Mouse (Mus musculus) Muller cell, postnatal 12 days (primary cell): ENCODE measurements around the gene Lonp1.

Source experiments
- DNase-seq: peaks from one replicate; pipeline ENCODE4 v3.0.0-alpha.2; 2015; ENCODE audit errors: inconsistent ontology term

The Lonp1 gene

DNA sequence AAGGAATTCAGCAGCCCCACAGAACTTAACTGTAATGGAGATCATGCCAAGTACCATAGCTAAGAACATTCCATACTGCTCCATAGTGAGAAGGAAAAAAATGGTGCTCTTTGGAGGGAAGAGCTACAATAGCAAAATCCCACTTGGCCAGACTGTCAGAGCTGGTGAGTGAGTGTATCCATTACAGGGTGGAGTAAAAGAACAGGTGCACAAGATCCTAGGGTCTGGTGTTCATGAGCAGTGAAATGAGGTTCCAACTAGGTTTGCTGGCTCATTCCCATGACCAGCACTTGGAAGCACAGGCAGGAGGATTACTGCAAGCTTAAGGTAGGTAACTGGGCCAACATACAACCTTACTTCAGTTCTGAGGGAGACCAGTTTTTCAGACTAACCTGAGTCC is 34.1 kb downstream of the Lonp1 start:
- DNase-seq = no peak

DNA sequence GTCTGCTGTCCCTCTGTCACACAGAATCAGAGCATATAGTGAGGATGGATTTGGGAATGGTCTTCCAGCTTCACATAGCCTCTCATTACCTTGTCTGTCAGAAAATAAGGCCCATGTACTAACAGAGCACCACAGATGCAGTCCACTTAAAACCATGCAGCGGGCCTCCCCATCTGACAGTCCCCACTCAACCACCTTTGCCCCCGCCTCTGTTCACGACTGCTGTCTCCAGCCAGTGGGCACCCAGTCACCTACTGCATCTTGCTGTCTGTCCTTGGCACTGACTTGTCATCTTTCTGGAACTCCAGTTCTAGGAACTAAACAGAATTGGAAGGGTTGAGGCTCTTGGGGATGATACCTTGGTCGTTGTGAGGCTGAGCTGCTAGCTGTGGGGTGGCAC is 37.8 kb downstream of the Lonp1 start:
- no peak for DNase-seq

DNA sequence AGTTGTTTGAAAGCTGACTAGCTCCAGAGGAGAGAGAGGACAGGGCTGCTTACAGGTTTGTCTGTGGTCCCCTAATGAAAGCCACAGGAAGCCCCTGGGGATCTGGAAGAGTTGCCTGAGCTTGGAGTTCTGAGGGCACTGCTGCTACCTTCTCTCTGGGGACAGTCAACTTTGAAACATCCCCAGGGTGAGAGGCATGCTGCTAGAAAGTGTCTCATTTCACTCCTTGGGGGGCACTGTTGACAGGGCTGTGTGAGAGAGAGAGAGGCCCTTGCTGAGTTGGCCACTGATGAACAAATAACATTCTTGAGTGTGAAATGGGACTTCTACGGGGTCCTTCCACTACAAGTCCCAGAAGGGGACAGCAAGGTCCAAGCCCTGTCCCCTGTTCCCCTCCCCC is 38.9 kb downstream of the Lonp1 start:
- no peak for DNase-seq

DNA sequence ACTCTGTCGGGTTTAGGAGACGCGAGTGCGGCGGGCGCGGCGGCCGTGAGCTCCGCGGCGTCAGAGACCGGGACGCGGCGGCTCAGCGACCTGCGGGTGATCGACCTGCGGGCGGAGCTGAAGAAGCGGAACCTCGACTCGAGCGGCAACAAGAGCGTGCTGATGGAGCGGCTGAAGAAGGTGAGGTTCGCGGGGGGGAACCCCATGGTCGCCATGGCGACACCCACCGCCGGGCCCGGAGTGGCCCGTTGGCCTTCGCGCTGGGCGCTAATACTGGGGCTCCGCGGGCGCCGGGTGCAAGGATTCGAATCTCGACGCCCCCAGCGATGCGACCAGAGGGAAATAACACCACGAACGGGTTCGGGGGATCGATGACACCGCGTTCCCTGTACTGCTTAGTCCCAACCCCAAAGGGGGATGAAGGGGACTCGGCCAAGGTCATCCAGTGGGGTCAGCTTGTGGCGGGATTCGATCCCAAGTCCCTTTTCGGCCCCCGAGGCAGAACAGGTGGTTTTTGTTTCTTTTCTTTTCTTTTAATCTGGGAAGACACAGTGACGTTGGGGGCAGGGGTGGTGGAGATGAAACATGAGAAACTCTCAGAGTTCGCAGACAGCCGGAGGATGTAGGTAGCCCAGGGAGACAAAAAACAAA is 41.4 kb downstream of the Lonp1 start:
- no peak for DNase-seq

DNA sequence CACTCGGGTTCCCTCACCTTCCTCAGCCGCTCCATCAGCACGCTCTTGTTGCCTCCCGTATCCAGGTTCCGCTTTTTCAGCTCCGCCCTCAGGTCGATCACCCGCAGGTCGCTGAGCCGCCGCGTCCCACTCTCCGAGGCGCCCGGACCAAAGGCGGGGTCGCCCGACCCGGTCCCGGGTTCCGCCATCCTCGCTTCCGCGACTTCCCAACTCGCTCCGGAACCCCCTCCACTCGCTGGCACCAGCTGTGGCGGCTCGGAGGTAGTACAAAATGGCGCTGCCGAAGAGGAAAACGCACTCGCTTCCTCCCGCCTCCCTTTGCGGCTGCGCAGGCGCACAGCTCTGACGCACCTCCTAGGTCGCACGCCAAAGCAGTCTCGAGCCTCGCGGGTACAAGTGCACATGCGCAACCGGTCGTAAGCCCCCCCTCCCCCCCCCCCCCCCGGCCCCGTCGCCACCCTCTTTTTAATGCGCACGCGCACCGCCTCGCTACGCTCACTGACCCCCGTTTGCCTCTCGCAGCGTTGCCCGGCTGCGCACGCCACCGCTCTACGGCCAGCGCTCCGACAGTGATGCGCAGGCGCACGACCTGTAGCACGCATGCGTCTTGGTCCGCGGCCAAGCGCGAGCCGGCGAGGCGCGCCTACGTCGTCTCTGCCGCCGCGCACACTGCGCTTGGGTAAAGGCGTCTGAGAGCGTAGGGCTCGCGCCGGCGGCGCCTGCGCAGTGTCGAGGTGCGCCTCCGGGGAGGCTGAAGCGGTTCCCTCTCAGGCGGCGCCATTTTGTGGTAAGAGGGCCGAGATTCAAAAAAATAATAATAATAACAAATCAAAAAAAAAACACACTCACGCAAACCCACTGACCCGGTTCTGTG is 42.2 kb downstream of the Lonp1 start, which contains the start of the genes Safb2 and Safb:
Gene Safb2 (minus strand): TSS at position 329 of the 874 bp plus-strand sequence.
Gene Safb (plus strand): TSS at position 569 of the 874 bp plus-strand sequence.
- DNase-seq = peak; percentile 99

DNA sequence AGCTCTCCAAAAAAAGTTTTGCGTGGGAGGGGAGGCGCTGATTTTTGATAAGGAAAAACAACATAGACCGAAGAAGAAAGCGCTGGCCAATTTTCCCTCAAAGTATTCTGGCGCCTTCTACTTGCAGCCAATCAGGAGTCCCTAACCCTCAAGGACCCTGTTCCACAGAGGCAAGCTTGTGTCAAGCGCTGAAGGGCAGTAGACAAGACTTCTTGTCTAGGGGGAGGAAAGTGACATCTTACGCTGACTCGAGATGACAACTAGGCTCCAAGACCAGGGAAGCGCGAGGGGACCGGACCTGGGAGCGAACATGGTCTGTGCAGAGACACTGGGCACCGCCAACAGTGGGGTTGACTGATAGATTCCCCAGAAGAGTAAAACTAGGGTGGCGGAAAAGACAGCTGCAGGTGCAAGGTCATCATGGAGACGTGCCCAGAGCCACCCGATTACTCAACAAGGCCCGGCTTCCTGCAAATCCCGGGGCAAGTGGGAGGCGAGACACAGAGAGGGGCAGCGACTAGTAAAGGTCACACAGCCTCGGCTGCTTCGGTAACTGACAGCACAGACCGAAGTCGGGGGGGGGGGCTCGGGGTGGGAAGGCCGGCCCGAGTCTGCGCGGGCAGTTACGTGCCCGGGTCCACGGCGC is 43.0 kb downstream of the Lonp1 start:
- DNase-seq = no peak

DNA sequence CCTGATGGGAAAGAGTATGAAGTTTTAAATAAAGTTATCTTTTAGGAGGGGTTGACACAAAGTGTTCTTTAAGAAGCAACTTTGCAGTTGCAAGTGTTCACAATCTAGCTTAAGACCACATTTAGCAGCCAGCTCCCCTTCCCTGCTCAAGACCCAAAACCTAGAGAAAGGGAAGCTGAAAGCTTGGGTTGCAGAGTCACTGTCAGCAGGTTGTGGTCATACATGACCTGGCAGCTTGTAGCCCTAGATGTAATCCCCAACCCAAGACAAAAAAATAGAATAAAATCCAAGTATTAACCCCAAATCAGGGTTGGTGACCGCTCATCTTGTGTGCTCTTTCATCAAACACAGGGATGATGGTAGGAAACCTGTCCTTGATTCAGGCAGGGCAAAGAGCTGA is 43.6 kb downstream of the Lonp1 start:
- no peak for DNase-seq

DNA sequence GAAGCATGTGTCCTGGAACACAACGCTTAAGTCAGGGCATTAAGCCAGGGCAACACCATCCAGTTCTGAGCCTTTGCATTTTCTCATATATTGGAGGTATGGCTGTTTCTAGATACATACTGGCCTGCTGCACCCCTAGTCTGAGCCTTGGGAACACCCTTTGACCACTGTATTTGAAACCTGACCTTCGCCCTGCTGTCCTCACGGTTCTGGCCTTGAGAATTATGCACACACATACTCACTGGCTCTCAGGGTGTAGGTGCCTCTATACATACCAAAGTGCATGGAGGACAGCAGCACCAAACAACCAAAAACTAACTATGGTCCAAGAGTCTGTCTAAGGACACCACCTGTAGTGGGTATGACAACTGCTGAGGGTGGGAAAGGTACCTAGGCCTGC is 53.7 kb downstream of the Lonp1 start:
- no peak for DNase-seq

DNA sequence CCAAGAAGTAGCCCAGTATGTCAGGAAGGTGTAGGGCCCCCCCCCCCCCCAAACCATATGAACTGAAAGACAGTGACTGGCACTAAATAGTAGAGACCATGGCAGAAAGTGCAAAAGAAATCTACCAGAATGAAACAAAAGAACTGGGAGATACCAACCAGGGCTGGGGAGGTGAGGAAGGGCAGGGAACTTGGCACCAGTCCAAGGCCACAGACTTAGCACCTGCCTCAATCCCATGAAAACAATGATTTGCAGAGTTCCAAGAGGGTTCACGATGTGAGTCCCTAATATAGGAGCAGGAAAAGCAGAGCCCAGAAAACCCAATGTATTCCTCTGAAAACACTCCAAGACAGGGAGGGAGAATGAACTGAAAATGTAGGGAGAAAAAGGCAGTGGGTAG is 54.5 kb downstream of the Lonp1 start:
- DNase-seq = no peak

DNA sequence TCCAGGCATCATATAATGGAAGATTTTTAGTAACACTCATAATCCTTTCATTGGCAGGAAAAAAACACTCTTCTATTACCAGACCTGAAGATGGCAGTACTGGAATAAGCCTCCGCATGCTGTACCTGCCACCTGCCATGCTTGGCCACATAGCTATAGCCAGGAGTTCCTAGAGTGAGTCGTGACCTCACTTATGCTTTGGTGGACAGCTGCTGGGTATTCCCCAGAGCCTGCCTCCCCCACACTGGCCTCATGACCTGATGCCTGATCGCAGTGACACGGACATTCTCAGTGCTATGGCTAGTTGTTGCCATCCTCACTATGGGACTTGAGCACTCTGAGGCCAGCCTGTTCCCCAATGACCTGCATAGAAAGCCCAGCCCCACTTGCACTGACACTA is 56.4 kb downstream of the Lonp1 start:
- DNase-seq = no peak

DNA sequence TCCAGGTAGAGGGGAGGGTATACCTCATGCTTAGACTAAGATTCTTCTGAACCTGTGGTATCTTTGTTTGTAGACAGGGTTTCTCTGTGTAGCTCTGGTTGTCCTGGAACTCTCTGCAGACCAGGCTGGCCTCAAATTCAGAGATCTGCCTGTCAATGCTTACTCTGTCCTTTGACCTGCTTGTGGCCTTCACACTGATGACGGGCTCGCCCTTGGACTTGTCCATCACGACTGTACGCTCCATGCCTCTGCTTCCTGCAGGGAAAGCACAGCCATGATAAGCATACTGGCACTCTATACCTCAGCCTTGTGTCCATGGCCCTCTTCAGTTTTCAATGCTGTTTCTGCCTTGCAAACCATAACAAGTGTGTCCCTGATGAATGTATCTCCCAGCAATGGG is 59.3 kb downstream of the Lonp1 start:
- no peak for DNase-seq

DNA sequence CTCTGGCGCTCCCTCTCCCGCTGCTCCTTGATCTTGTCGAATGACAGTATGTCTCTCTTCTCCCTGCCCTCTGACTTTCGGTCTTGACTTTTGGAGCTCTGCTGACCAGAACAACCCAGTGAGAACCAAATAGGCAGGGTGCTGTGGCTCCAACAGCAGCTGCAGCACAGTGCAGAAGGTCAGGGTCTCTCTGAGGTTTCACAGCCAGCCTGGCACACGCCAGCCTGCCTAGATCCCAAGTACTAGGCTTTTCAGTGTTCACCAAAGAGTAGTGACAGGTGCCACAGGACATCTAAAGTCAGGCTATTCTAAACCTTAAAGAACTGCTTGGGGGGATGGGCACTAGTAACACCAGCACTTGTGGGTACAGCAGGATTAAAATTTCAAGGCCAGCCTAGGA is 59.8 kb downstream of the Lonp1 start:
- no peak for DNase-seq

DNA sequence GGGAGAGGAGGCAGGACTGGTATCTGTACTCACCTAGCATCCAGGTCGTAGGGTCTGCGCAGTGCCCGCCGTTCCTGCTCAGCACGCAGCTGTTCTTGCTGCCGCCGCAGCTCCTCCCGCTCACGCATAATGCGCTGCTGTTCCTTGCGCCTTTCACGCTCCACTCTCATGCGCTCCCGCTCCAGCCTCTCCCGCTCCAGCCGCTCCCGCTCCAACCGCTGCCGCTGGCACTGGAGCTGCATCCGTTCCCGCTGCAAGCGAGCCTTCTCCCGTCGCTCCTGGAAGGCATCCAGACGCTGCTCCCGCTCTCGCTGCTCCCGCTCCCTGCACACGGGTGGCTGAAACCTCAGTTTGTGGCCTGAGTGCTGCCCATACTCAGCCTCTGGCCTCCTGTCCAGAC is 60.4 kb downstream of the Lonp1 start:
- DNase-seq = no peak
